Mouse (Mus musculus) ES-E14 (cell line): ENCODE measurements around the gene Pcnx2. TPM values are rescaled to one million over a fixed set of nuclear protein-coding genes. Genes with fewer than 3 reads are reported as not detected.

Source experiments
- DNase-seq: peaks from one replicate; pipeline ENCODE4 v3.0.0-alpha.2; 2013; ENCODE audit warnings: low read depth, low spot score
- H3K27ac ChIP-seq: 2 replicates; pipeline ENCODE4 v1.5.1; 2012; ENCODE audit warnings: low read depth, mild to moderate bottlenecking, low read length, moderate library complexity, mixed read lengths; ENCODE audit not compliant: poor library complexity, insufficient read depth, severe bottlenecking
- H3K36me3 ChIP-seq: 2 replicates; pipeline ENCODE4 v1.6.1; 2012; ENCODE audit warnings: mild to moderate bottlenecking, low read length, moderate library complexity, mixed read lengths; ENCODE audit not compliant: control insufficient read depth, poor library complexity, insufficient read depth, severe bottlenecking
- H3K4me1 ChIP-seq, 2 experiments: fragments of 150-350 bp in 1 of 2; sonication (generic) in 1 of 2; 2 replicates each; pipeline ENCODE4 v1.6.1; 2012; ENCODE audit warnings: low read length in 2 of 2, mild to moderate bottlenecking in 1 of 2, mixed read lengths in 1 of 2; ENCODE audit not compliant: control insufficient read depth in 2 of 2, insufficient read depth in 2 of 2, poor library complexity in 1 of 2
- H3K4me3 ChIP-seq, 2 experiments: fragments of 150-350 bp in 1 of 2; sonication (generic) in 1 of 2; 2 replicates each; pipeline ENCODE4 v1.5.1; 2012; ENCODE audit warnings: low read length in 2 of 2, low read depth in 1 of 2, mild to moderate bottlenecking in 1 of 2, mixed read lengths in 1 of 2; ENCODE audit not compliant: insufficient read depth in 1 of 2, poor library complexity in 1 of 2, severe bottlenecking in 1 of 2
- H3K9ac ChIP-seq: 2 replicates; pipeline ENCODE4 v1.6.1; 2012; ENCODE audit warnings: low read depth, mild to moderate bottlenecking, low read length, mixed read lengths; ENCODE audit not compliant: poor library complexity, insufficient read depth, severe bottlenecking
- H3K9me3 ChIP-seq: fragments of 150-350 bp; sonication (generic); 2 replicates; pipeline ENCODE4 v1.6.1; 2012; ENCODE audit warnings: low read depth, mild to moderate bottlenecking, low read length; ENCODE audit not compliant: control insufficient read depth, insufficient read depth
- CHD2 ChIP-seq: IDR thresholded peaks from 2 replicates; pipeline ENCODE4 v1.6.1; 2014; ENCODE audit warnings: mild to moderate bottlenecking, low read depth, low read length, inconsistent platforms
- HCFC1 ChIP-seq: IDR thresholded peaks from 2 replicates; pipeline ENCODE4 v1.6.1; 2012; ENCODE audit warnings: low read length, inconsistent platforms, borderline replicate concordance; ENCODE audit not compliant: insufficient read depth
- MAFK ChIP-seq: IDR thresholded peaks from 2 replicates; pipeline ENCODE4 v1.6.1; 2014; ENCODE audit warnings: mild to moderate bottlenecking, low read depth, low read length, inconsistent platforms; ENCODE audit not compliant: insufficient read depth
- ZC3H11A ChIP-seq: IDR thresholded peaks from 2 replicates; pipeline ENCODE4 v1.6.1; 2012; ENCODE audit warnings: low read depth, mild to moderate bottlenecking, inconsistent platforms, low read length, borderline replicate concordance
- ZNF384 ChIP-seq: IDR thresholded peaks from 2 replicates; pipeline ENCODE4 v1.6.1; 2012; ENCODE audit warnings: low read depth, low read length, inconsistent platforms
- in situ Hi-C, 2 experiments: fragments of 600-800 bp; cut with MboI; formaldehyde crosslinking; loops; one replicate each; pipeline ENCODE4 v1.15.1; 2025; ENCODE audit warnings: low sequenced_read_pairs in 2 of 2, inconsistent platforms in 1 of 2; ENCODE audit not compliant: unreplicated experiment in 2 of 2
- total RNA-seq: library from RNA; depleted of rRNA; stranded (reverse); fragments of 300-350 nt; gene quantifications from 2 replicates; pipeline ENCODE4 v1.2.3, GENCODE M21; 2012

Pcnx2 gene
- total RNA-seq, 1 experiment: 2.0 TPM

DNA sequence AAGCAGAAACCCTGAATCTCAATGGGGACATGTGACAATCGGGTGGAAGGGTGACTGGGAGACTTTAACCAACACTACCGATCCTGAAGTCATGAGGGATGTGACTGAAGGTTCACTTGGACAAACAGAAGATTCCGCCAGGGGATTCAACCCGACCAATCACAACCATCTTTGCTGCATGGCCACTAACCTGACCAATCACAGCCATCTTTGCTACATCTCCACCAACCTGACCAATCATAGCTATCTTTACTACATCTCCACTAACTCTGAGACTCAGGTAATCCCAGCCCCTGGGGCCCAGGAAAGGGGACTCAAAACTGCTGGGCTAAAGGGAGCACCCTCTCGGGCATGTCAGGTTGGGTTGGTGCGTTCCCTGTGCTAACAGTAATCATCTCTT, 174.7 kb downstream of the Pcnx2 start:
- no peaks in the 10 kb centered on the region for H3K9me3 ChIP-seq
- H3K9ac ChIP-seq: no peak overlapping the region
- H3K4me3 ChIP-seq: peak overlapping the region in 1 of 2 experiments; percentile 8; a peak in 1 of 4 replicates
- no peak for TF ChIP-seq ZC3H11A
- TF ChIP-seq CHD2: peak; percentile 77
- H3K4me1 ChIP-seq: peaks cover 0 to 27% of the 10 kb centered on the region in 2 experiments; a peak in 2 of 4 replicates
- H3K27ac ChIP-seq: no peak overlapping the region
- no peaks in the 10 kb centered on the region for H3K36me3 ChIP-seq
- no peak for DNase-seq
- in situ Hi-C loops: no loop called here

DNA sequence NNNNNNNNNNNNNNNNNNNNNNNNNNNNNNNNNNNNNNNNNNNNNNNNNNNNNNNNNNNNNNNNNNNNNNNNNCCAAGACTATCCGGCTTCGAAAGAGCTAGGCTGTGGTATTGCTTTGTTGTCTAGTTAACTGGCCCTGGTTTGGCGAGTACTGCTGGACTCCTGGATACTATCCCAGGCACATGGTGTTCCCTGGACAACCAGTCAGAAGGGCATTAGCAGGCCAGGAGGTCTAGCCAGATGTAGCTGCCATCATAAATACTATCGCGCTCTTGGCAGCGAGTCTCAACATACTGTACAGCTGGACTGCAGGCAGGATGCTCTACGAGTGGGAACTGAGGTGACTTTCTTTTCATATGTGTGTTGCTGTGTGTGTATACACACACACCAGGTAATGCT, 175.4 kb downstream of the Pcnx2 start:
- DNase-seq: no peak
- H3K9me3 ChIP-seq: no peaks in the 10 kb centered on the region
- no peak overlapping the region for H3K4me3 ChIP-seq
- H3K36me3 ChIP-seq: no peaks in the 10 kb centered on the region
- TF ChIP-seq CHD2: no peak
- TF ChIP-seq MAFK: no peak
- TF ChIP-seq ZC3H11A: no peak
- TF ChIP-seq HCFC1: no peak
- TF ChIP-seq ZNF384: no peak
- no peak overlapping the region for H3K9ac ChIP-seq
- in situ Hi-C loops: no loop called here
- no peak overlapping the region for H3K27ac ChIP-seq
- H3K4me1 ChIP-seq: peaks cover 0 to 21% of the 10 kb centered on the region in 2 experiments; a peak in 2 of 4 replicates

DNA sequence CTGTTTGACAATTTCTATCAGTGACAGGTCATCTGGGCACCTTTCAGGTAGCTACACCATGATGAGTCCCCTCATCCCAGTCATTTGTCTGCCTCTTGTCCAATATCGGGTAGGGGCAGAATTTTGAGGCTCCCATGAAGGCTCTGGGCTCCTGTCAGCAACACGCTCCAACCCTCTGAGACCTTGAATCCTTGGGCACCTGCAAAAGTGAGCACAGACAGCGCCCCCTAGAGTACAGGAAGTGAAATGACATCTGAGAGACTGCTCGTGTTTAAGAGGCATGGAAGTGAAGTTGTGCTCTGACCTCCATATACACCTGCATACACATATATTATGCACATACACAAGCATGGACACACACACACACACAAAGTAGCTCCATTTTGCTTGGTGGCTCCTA, 179.2 kb downstream of the Pcnx2 start:
- Histone ChIP-seq H3K9me3 (no peaks in the 10 kb centered on the region), H3K9ac (no peak overlapping the region), H3K36me3 (no peaks in the 10 kb centered on the region), H3K27ac (no peak overlapping the region), H3K4me1 (peaks cover 0 to 5% of the 10 kb centered on the region in 2 experiments; a peak in 2 of 4 replicates), H3K4me3 (no peak overlapping the region)
- TF ChIP-seq ZC3H11A (peak; percentile 55; the same call in 1 of the 2 replicates), HCFC1 (no peak)
- DNase-seq: no peak
- in situ Hi-C loops: no loop called here

- Histone ChIP-seq H3K27ac (no peak overlapping the region), H3K9ac (no peak overlapping the region), H3K36me3 (no peaks in the 10 kb centered on the region), H3K9me3 (no peaks in the 10 kb centered on the region), H3K4me1 (peaks cover 0 to 5% of the 10 kb centered on the region in 2 experiments; a peak in 2 of 4 replicates), H3K4me3 (no peak overlapping the region)
- TF ChIP-seq ZNF384: no peak
- TF ChIP-seq ZC3H11A: no peak
- no peak for TF ChIP-seq MAFK
- no peak for TF ChIP-seq CHD2
- no peak for TF ChIP-seq HCFC1
- in situ Hi-C loops: no loop called here
- DNase-seq: no peak
These were observed 181.5 kb downstream of the Pcnx2 start for GRCm38 (mm10) chr8:125716613-125717012.

- in situ Hi-C loops: no loop called here
- Histone ChIP-seq H3K4me1 (peaks cover 0 to 5% of the 10 kb centered on the region in 2 experiments; a peak in 2 of 4 replicates), H3K9ac (no peak overlapping the region), H3K36me3 (no peaks in the 10 kb centered on the region), H3K4me3 (no peak overlapping the region), H3K27ac (no peak overlapping the region), H3K9me3 (no peaks in the 10 kb centered on the region)
- no peak for DNase-seq
- TF ChIP-seq ZC3H11A: no peak
- no peak for TF ChIP-seq HCFC1
- TF ChIP-seq MAFK: no peak
- no peak for TF ChIP-seq ZNF384
- no peak for TF ChIP-seq CHD2
These were observed 181.9 kb downstream of the Pcnx2 start for GRCm38 (mm10) chr8:125716211-125716610.
